Mouse (Mus musculus) frontal cortex, adult (tissue): ENCODE data around the gene Olfr1224-ps1.
"Not testable (repeated sequence)": the region's sequence is repeated elsewhere in the genome, so short reads cannot be mapped to it uniquely, and the experiment has no call there.

Experiments used
- ATAC-seq: cut with Nextera tagmentation; 2 replicates; pipeline ENCODE4 v1.9.2; 2017; ENCODE audit warnings: mild to moderate bottlenecking, moderate library complexity, mixed read lengths; ENCODE audit not compliant: low TSS enrichment

The Olfr1224-ps1 gene

DNA sequence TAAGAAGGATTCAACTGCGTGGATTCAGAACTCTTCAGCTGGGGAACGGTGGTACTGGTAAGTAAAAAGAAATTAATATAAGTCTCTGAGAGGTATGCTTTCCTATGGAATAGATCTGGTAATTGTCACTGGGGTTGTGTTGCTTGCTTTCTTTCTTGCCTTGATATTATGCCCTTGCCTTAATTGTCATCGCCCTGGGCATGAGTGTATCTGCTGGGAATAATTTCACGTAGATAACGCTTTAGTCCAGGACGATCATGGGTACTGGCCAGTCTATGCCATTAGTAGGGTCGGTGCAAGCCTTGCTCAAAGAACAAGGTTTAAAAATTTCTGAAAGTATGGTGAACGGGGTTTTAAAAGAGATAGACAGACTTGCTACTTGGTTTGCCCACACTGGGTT lies at the start of gene Olfr1224-ps1:
TSS of gene Olfr1224-ps1 (minus strand) at position 101 of the 400 bp plus-strand sequence.
- ATAC-seq = not testable (repeated sequence)

DNA sequence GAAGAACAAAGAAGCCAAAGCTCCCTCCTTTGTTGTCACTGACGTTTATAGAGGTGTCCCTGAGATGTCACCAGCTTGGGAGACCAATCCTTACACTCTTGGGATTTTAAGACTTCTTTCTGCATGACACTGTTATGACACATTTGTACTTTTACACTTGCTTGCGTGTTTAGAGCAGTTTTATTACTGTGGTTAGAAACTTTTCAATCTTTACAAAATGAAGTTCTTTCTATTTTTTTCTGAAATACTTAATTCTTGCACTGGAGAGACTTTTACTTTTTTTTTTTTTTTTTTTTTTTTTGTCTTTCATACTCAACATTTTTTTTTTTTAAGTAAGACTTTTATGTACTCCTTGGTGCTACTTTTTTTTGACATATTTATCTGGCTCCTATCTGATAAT lies 36.1 kb upstream of the Olfr1224-ps1 start, which contains the start of gene Olfr1226:
TSS of gene Olfr1226 (minus strand) at position 101 of the 400 bp plus-strand sequence.
- ATAC-seq = no peak

DNA sequence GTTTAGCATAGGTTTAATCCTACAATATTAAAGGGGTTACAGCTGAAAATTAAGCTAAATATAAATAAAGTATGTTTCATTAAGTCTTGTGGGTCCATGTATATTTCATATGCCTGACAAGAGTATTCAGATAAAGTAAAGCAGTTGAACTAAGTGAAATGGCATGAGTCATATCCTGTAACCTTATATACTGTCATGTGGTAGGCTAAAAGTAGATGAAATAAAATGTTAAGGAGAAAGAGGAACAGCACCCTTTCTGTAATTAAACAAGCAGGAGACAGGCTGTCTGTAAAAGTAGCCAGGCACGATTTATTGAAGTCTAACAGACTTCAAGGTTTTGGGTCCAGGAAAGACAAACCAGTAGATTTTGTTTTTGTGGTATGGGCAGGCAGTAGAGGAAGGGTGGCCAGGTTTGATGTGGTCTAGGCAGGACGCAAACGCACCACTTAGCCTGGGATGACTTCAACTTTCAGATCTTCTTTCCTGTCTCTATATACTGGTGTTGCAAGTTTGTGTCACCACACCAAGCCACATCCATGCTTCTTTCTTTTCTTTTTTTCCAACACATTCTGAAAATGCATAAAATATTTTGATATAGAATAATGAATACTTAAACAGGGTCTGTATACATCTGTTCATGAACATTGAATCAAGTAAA lies 32.6 kb upstream of the Olfr1224-ps1 start:
- no peak for ATAC-seq

DNA sequence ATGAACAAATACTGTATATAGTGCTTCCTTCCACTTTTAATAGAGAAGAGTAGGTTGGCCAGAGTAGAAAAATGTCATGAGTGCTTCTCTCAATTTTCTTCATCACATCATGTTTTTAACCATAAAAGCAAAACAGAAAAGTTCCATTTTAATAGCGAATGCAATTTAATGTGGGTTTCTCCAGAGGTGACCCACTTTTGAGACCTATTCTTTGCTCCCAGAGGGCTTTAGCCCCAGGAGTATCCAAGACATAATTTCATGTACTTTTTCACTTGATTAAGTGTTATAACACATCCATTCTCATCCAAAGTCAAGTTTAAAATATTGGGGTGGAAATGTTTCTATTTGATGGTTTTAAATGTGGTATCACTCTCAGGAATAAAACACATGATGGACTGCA lies 10.7 kb upstream of the Olfr1224-ps1 start, which contains the start of gene Olfr1225:
TSS of gene Olfr1225 (minus strand) at position 101 of the 400 bp plus-strand sequence.
- no peak for ATAC-seq

DNA sequence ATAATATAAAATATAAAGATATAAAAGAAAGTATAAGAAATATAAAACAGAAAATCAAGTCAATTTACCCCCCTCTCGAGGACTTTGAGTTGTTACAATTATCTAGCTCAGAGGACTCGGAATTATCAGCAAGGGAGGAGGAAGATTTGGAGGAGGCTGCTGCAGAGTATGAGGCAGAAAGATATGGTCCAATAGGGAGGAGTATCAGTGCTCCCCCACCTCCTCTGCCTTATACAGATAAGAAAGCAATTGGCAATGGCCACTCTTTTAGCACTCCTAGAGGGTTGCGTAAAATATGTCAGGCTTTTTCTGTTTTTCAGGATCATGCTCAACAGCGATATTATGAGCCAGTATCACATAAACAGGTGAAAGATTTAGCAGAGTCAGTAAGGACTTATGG lies 820 bp upstream of the Olfr1224-ps1 start:
- ATAC-seq = not testable (repeated sequence)

DNA sequence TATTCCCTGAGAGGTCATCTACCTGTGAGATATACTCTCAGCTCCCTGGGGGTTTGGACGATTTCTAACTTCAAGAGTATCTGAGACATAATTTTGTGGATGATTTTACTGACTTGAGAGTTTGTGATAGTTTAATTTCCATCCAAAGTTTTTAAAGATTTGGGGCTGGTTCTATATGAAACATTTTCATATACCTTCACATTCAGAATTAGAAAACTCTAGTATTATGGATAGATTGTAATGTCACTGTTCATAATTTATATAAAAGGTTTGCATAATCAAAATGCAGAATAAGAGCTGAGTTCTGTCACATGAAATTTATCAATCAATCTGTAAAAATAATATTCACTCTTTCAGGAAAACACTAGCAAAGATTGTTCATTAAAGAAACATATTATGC lies 12.4 kb downstream of the Olfr1224-ps1 start, which contains the start of gene Olfr1223:
TSS of gene Olfr1223 (minus strand) at position 101 of the 400 bp plus-strand sequence.
- ATAC-seq = no peak

DNA sequence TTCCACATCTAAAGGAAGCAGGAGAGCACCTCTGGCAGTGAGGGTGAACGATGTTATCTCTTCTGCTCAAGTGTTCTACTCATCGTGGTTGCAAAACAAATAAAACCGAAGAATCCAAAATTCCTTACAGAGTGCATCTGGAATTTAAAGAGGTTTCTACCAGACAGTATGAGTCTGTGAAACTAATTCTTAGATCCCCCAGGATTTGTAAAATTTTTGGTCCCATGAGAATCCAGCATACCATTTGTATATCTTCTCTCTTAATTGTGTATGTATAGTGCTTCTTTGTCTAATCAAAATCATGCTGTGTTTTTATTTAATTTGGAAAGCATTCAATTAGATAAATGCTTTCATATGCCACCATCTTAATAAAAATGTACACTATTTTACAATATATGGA lies 30.9 kb downstream of the Olfr1224-ps1 start, which contains the start of gene Olfr1222:
TSS of gene Olfr1222 (minus strand) at position 101 of the 400 bp plus-strand sequence.
- ATAC-seq = no peak

DNA sequence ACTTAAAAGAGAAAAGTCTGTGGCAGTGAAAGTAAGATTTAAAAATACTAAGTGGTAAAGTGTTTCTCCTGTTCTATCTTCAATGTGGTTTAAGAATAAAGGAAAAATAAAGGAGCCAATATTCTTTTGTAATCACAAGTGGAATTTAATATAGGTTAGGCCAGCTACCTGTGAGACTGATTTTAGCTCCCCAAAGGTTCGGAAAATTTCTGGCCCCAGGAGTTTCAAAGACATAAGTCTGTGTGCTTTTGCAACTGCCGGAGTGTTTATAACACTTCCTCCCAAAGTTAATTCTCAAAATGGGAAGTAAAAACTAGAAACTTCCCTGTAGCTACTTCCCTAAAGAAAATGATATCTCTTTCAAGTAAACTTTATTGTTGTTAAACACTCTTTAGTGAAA lies 46.7 kb downstream of the Olfr1224-ps1 start, which contains the start of gene Olfr1221:
TSS of gene Olfr1221 (minus strand) at position 101 of the 400 bp plus-strand sequence.
- ATAC-seq = no peak

DNA sequence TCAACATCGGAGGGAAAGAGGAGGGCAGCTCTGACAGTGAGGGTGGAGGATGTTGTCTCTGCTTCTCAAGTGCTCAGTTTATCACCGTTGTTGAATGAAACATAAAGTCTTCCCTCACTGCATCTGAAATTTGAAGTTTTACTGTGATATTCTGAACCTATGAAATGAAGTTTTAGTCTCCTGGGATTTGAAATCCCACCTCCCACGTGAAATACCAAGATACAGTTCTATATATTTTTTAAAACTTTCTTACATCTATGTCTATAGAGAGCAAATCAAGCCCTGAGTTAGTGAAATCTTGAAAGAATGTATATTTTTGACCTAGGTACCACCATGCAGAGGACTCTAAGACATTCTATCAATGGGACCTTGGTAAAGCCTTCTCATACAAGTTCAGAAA lies 57.2 kb downstream of the Olfr1224-ps1 start, which contains the start of gene Olfr1220:
TSS of gene Olfr1220 (minus strand) at position 101 of the 400 bp plus-strand sequence.
- ATAC-seq = no peak

DNA sequence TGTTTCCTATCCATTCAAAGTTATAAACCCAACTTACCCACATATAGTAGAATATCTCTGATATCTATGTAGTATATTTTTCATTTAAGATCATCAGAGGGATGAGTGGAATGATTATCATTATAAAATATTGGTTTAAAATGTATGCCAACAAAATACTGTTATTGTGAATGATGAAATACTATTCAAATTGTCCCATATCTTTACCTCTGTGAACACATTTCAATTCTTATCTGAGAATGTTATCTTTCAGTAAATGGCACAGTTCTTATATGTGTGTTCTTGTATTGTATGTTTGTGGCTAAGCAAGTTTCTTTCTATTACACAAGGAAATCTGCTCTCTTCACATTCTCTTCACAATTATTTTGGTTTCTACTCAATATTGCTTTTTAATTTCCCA lies 58.2 kb downstream of the Olfr1224-ps1 start:
- ATAC-seq = no peak
